Mouse (Mus musculus) kidney, adult 2 months (tissue): ENCODE data around the gene Atxn7l2. TPM values are rescaled to one million over a fixed set of nuclear protein-coding genes. Genes with fewer than 3 reads are reported as not detected.
A peak's percentile ranks its signal among the peaks of the same experiment; 100 is the strongest.

ENCODE experiments used
- DNase-seq: peaks from one replicate; pipeline ENCODE4 v3.0.0; 2021
- H3K27ac ChIP-seq: fragments of 200-500 bp; 2 replicates; pipeline ENCODE4 v1.5.1; 2012; ENCODE audit warnings: low read depth, low read length, control low read depth, inconsistent platforms; ENCODE audit not compliant: insufficient read depth
- H3K27me3 ChIP-seq: fragments of 200-500 bp; replicated peaks from 2 replicates; pipeline ENCODE4 v1.6.1; 2012; ENCODE audit warnings: mild to moderate bottlenecking, moderate library complexity, low read length, inconsistent platforms; ENCODE audit not compliant: control insufficient read depth, insufficient read depth
- H3K36me3 ChIP-seq: fragments of 200-500 bp; 2 replicates; pipeline ENCODE4 v1.6.1; 2012; ENCODE audit warnings: mild to moderate bottlenecking, moderate library complexity, low read length, inconsistent platforms; ENCODE audit not compliant: control insufficient read depth, insufficient read depth
- H3K4me1 ChIP-seq: fragments of 200-500 bp; 2 replicates; pipeline ENCODE4 v1.6.1; 2011; ENCODE audit warnings: low read length; ENCODE audit not compliant: control insufficient read depth, insufficient read depth
- H3K4me3 ChIP-seq: fragments of 200-500 bp; 2 replicates; pipeline ENCODE4 v1.5.1; 2011; ENCODE audit warnings: mild to moderate bottlenecking, low read depth, low read length, control low read depth; ENCODE audit not compliant: insufficient read depth
- CTCF ChIP-seq: fragments of 200-500 bp; conservative IDR thresholded peaks from 2 replicates; pipeline ENCODE4 v1.5.1; 2011; ENCODE audit warnings: low read depth, mild to moderate bottlenecking, control low read depth, low read length, moderate library complexity, mixed read lengths; ENCODE audit not compliant: insufficient read depth, insufficient read length
- POLR2A ChIP-seq: fragments of 200-500 bp; IDR thresholded peaks from one replicate; pipeline ENCODE4 v1.6.1; 2011; ENCODE audit warnings: low read depth, low read length, control low read depth
- WGBS: fragments of 180-500 bp; shearing (Covaris S2); methylation state at CpG from one replicate; pipeline ENCODE4 v1.1.7; 2018; 5-methylcytosine and 5-hydroxymethylcytosine counted together
- polyA plus RNA-seq: library from polyadenylated mRNA; depleted of rRNA; stranded (reverse); fragments of >200 nt; gene quantifications from 2 replicates; pipeline ENCODE4 v1.2.3, GENCODE M21; 2012

Atxn7l2 gene
- polyA plus RNA-seq, 1 experiment, result 23.1 TPM

- Histone ChIP-seq H3K36me3 (no peaks in the 10 kb centered on the region), H3K4me3 (peak within 1 kb of the TSS; percentile 71), H3K27me3 (no peaks in the 10 kb centered on the region), H3K27ac (no peak within 1 kb of the TSS), H3K4me1 (peaks cover 4% of the 10 kb centered on the region; the same call in 1 of the 2 replicates)
- WGBS, result 8% methylated on average over 89 of the region's 100 CpGs
- DNase-seq, result peak; percentile 58
- no peak for TF ChIP-seq POLR2A
- no peak for TF ChIP-seq CTCF
These were observed 24.4 kb downstream of the Atxn7l2 start, which contains the start of gene Amigo1 for GRCm38 (mm10) chr3:108186098-108187047. Gene Amigo1 (plus strand): TSS chr3:108186335.

GRCm38 (mm10) chr3:108185460-108186097 is 25.2 kb downstream of the Atxn7l2 start:
- DNase-seq, result no peak
- WGBS, result 4% methylated on average over 16 of the region's 16 CpGs
- Histone ChIP-seq H3K4me1 (peaks cover 4% of the 10 kb centered on the region; the same call in 1 of the 2 replicates), H3K4me3 (peak overlapping the region; percentile 71), H3K27me3 (no peaks in the 10 kb centered on the region), H3K36me3 (no peaks in the 10 kb centered on the region), H3K27ac (no peak overlapping the region)
- no peak for TF ChIP-seq CTCF
- TF ChIP-seq POLR2A, result no peak

DNA sequence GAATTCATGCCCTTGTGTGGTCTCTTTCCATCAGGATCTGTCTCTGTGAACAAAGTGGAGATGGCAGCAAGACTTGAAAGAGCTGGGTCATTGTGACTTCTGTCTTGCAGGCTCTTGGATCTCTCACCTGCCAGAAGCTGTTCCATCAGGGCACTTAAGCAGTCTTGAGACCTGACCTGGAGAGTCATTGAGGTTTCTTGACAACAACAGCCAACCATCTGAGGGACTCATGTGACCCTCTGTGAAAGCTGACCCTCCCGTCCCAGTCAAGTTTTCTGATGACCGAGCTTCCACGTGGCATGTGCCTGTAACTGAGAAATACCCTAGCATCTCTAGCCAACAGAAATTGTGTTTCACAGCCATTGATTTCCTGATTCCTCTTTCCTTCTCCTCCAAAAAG is 26.0 kb downstream of the Atxn7l2 start:
- TF ChIP-seq POLR2A, result no peak
- no peak for TF ChIP-seq CTCF
- H3K4me1 ChIP-seq, result peaks cover 4% of the 10 kb centered on the region; the same call in 1 of the 2 replicates
- H3K27ac ChIP-seq, result no peak overlapping the region
- 78% methylated on average over 3 of the region's 3 CpGs for WGBS
- no peaks in the 10 kb centered on the region for H3K36me3 ChIP-seq
- no peak overlapping the region for H3K4me3 ChIP-seq
- no peak for DNase-seq
- no peaks in the 10 kb centered on the region for H3K27me3 ChIP-seq

DNA sequence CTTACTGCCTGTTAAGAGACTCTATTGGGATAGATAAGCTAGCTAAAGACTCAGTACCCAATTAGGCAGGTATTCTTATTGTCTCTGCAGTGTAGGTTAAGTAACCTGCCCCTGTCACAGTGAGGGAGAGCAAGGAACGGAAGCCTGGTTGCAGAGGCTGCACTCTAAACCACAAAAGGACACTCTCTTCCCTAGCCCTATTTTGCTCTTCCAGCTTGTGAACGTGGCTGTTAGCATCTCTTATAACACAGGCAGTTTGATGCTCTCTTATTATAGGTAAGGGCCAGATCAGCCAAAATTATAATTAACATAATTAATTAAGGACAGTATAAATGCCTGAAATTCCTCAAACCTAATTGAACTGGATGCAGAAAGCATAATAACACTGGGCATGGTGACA is 30.2 kb downstream of the Atxn7l2 start:
- WGBS, result 61% methylated on average over 2 of the region's 2 CpGs
- no peak for TF ChIP-seq CTCF
- TF ChIP-seq POLR2A, result no peak
- no peak for DNase-seq
- H3K4me1 ChIP-seq, result peaks cover 1% of the 10 kb centered on the region; the same call in 1 of the 2 replicates
- H3K36me3 ChIP-seq, result no peaks in the 10 kb centered on the region
- no peak overlapping the region for H3K27ac ChIP-seq
- no peaks in the 10 kb centered on the region for H3K27me3 ChIP-seq
- H3K4me3 ChIP-seq, result no peak overlapping the region

DNA sequence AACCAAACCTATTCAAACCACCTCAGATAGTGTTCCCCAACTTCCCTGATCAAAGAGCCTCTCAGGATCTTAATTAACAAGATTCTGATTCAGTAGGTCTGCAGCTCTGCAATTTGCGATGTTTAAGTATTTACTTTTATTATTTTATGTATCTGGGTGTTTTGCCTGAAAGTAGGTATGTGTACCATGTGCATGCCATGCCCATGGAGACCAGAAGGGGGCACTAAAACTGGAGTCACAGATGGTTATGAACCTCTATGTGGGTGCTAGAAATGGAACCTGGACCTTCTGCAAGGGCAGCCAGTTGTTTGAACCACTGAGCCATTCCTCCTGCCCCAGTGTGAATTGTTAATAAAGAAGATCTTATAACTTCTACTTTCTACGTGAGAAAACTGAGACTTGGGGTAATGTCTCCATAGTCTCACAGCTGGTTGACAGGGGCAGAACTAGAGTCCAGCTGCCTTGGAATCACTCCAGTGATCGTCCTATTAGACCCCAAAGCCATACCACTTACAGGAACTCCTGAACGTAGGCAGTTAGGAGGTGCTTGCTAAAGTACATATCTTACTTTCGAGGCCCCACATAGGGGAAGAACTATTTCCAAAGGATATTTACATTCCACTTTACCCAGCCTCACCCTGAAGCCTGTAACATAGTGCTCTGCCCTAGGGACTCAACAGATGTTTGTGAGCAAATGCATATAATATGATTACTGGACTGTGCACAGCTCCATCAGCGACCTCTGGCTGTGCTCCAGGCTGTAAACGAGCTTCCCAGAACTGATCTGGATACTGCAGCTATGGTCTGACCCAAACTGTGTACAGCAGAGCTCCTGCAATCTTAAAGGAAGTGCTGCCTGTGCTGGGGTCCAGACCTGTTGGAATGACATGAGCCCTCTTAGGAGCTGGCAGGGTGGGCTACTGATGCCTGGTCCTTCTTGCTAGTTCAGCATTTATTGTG is 31.7 kb downstream of the Atxn7l2 start:
- TF ChIP-seq CTCF, result no peak
- no peak for TF ChIP-seq POLR2A
- no peak for DNase-seq

GRCm38 (mm10) chr3:108174672-108175531 is 35.8 kb downstream of the Atxn7l2 start:
- WGBS, result 30% methylated on average over 14 of the region's 14 CpGs
- Histone ChIP-seq H3K4me1 (no peaks in the 10 kb centered on the region), H3K27ac (no peak overlapping the region), H3K27me3 (no peaks in the 10 kb centered on the region), H3K4me3 (no peak overlapping the region), H3K36me3 (no peaks in the 10 kb centered on the region)
- TF ChIP-seq POLR2A, result no peak
- TF ChIP-seq CTCF, result no peak
- peak; percentile 60 for DNase-seq

More for the DNA sequence above, 31.7 kb downstream of the Atxn7l2 start:
- Histone ChIP-seq H3K27ac (no peak overlapping the region), H3K27me3 (no peaks in the 10 kb centered on the region), H3K36me3 (no peaks in the 10 kb centered on the region), H3K4me3 (no peak overlapping the region), H3K4me1 (no peaks in the 10 kb centered on the region)
- WGBS, result 64% methylated on average over 7 of the region's 7 CpGs
